Mouse (Mus musculus): ENCODE data around the gene Ecm1. TPM values are rescaled to one million over a fixed set of nuclear protein-coding genes. Genes with fewer than 3 reads are reported as not detected.

Gene Ecm1
- polyA plus RNA-seq, 1 experiment from 2014 or later = 254 TPM

DNA sequence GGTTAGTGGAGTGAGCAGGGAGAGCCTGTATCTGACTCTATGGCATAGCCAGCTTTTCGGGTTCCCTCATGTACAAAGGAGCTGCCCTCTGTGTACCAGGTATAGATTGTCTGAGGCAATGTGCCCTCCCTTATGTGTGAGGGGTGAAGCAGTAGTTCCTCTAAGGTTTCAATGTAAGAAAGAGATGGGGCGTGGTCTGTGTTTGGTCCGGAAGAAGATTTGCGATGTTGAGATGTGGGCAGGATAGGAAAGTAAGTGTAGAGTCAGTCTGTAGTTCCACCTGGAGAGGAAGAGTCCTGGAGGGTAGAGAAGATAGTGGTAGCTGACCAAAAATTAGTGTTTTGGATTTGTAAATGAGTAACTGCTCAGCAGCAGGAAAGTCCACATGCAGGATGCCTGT is 30.3 kb downstream of the Ecm1 start:
- no peaks in the 10 kb centered on the region for H3K9me3 ChIP-seq (ENCODE audit: control insufficient read depth, low read length)
- H3K27me3 ChIP-seq (ENCODE audit: control insufficient read depth, insufficient read depth, low read length) = no peaks in the 10 kb centered on the region
- ATAC-seq (ENCODE audit: low FRiP score, low TSS enrichment) (no peak), DNase-seq (ENCODE audit: low spot score) (no peak)
- H3K4me1 ChIP-seq (replicated peaks; ENCODE audit: control insufficient read depth, insufficient read depth) = no peaks in the 10 kb centered on the region
- H3K27ac ChIP-seq (replicated peaks) = no peak overlapping the region
- no peaks in the 10 kb centered on the region for H3K36me3 ChIP-seq (ENCODE audit: control insufficient read depth, insufficient read depth, low read length)
- no peak overlapping the region for H3K9ac ChIP-seq (ENCODE audit: low read length)
- no peak overlapping the region for H3K4me2 ChIP-seq (replicated peaks; ENCODE audit: low read depth)
- no peak overlapping the region for H3K4me3 ChIP-seq (ENCODE audit: low read depth, low read length)
- 74% methylated on average over 4 of the region's 4 CpGs for WGBS
- TF ChIP-seq CTCF (IDR thresholded peaks at IDR 0.05; ENCODE audit: low read depth) (no peak), EP300 (optimal IDR thresholded peaks at IDR 0.05) (no peak)

DNA sequence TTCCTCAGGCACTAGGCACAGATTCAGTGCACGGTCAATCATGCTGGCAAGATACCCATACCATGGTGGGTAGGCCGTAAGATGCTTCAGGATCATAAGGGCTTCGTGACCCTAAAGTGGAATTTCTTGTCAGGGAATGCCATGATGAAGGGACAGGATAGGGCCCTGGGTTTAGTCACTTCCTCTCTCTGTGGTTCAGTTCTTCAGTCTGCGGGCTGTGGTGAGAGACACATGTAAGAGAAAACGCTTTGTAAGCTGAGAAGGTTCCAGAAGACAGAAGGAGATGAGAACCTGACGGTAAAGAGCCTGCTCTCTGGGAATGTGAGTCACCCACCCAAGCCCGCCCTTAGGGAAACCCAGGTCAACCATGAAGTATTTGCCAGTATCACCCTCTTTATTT is 31.9 kb downstream of the Ecm1 start:
- Histone ChIP-seq H3K27me3 (ENCODE audit: control insufficient read depth, insufficient read depth, low read length) (no peaks in the 10 kb centered on the region), H3K9me3 (ENCODE audit: control insufficient read depth, low read length) (no peaks in the 10 kb centered on the region), H3K4me2 (replicated peaks; ENCODE audit: low read depth) (no peak overlapping the region), H3K27ac (replicated peaks) (no peak overlapping the region), H3K9ac (ENCODE audit: low read length) (no peak overlapping the region), H3K4me1 (replicated peaks; ENCODE audit: control insufficient read depth, insufficient read depth) (no peaks in the 10 kb centered on the region), H3K4me3 (ENCODE audit: low read depth, low read length) (no peak overlapping the region), H3K36me3 (ENCODE audit: control insufficient read depth, insufficient read depth, low read length) (no peaks in the 10 kb centered on the region)
- DNase-seq (ENCODE audit: low spot score) = no peak
- ATAC-seq (ENCODE audit: low FRiP score, low TSS enrichment) = no peak
- WGBS = 79% methylated on average over 7 of the region's 7 CpGs
- TF ChIP-seq EP300 (optimal IDR thresholded peaks at IDR 0.05) (no peak), CTCF (IDR thresholded peaks at IDR 0.05; ENCODE audit: low read depth) (no peak)

DNA sequence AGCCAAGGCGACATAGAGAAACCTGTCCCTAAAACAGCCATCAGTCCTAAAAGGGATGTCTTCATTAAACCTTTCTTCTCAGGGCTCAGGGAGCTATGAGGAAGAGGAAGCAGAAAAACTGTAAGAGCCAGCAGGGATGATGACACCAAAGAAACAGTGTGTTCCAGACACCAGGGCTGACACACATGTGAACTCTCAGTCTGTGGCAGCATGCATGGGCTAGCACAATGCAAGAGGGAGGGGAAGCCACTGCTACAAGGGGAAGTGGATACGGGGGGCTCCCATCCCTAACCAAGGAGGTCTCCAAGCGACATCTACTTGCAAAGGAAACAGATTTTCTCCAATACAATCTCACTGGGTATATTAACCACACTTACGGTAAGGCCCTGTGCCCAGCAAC is 33.1 kb downstream of the Ecm1 start:
- Histone ChIP-seq H3K27me3 (ENCODE audit: control insufficient read depth, insufficient read depth, low read length) (no peaks in the 10 kb centered on the region), H3K9ac (ENCODE audit: low read length) (no peak overlapping the region), H3K27ac (replicated peaks) (no peak overlapping the region), H3K36me3 (ENCODE audit: control insufficient read depth, insufficient read depth, low read length) (no peaks in the 10 kb centered on the region), H3K4me1 (replicated peaks; ENCODE audit: control insufficient read depth, insufficient read depth) (0 out of 2 replicates have a peak, but pooled peaks cover 4% of the 10 kb centered on the region), H3K4me3 (ENCODE audit: low read depth, low read length) (no peak overlapping the region), H3K4me2 (replicated peaks; ENCODE audit: low read depth) (no peak overlapping the region), H3K9me3 (ENCODE audit: control insufficient read depth, low read length) (no peaks in the 10 kb centered on the region)
- no peak for ATAC-seq (ENCODE audit: low FRiP score, low TSS enrichment)
- TF ChIP-seq CTCF (IDR thresholded peaks at IDR 0.05; ENCODE audit: low read depth) = no peak
- no peak for TF ChIP-seq EP300 (optimal IDR thresholded peaks at IDR 0.05)
- no peak for DNase-seq (ENCODE audit: low spot score)
- 88% methylated on average over 4 of the region's 4 CpGs for WGBS

DNA sequence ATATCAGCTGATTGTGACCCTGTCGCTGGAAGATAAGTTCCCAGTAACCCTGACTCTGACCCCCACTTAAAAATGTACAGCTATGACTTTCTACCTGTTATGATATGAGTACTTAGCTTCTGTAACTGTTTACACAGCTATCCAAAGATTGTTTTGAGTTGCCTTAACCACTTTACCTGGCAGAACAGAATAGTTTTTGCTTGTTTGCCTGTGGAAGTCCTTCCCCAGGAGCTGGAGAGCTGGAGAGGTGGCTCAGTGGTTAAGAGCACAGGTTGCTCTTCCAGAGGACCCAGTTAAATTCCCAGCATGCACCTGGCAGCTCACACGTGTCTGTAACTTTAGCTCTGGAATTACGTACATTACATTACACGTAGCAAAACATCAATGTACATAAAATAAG is 34.8 kb downstream of the Ecm1 start:
- no peak overlapping the region for H3K4me2 ChIP-seq (replicated peaks; ENCODE audit: low read depth)
- H3K4me3 ChIP-seq (ENCODE audit: low read depth, low read length) = no peak overlapping the region
- TF ChIP-seq EP300 (optimal IDR thresholded peaks at IDR 0.05) = no peak
- no peak for TF ChIP-seq CTCF (IDR thresholded peaks at IDR 0.05; ENCODE audit: low read depth)
- ATAC-seq (ENCODE audit: low FRiP score, low TSS enrichment) = no peak
- no peaks in the 10 kb centered on the region for H3K36me3 ChIP-seq (ENCODE audit: control insufficient read depth, insufficient read depth, low read length)
- H3K9ac ChIP-seq (ENCODE audit: low read length) = no peak overlapping the region
- no peaks in the 10 kb centered on the region for H3K9me3 ChIP-seq (ENCODE audit: control insufficient read depth, low read length)
- H3K27ac ChIP-seq (replicated peaks) = no peak overlapping the region
- no peak for DNase-seq (ENCODE audit: low spot score)
- H3K4me1 ChIP-seq (replicated peaks; ENCODE audit: control insufficient read depth, insufficient read depth) = 0 out of 2 replicates have a peak, but pooled peaks cover 9% of the 10 kb centered on the region
- WGBS = 72% methylated on average over 4 of the region's 4 CpGs
- H3K27me3 ChIP-seq (ENCODE audit: control insufficient read depth, insufficient read depth, low read length) = no peaks in the 10 kb centered on the region

DNA sequence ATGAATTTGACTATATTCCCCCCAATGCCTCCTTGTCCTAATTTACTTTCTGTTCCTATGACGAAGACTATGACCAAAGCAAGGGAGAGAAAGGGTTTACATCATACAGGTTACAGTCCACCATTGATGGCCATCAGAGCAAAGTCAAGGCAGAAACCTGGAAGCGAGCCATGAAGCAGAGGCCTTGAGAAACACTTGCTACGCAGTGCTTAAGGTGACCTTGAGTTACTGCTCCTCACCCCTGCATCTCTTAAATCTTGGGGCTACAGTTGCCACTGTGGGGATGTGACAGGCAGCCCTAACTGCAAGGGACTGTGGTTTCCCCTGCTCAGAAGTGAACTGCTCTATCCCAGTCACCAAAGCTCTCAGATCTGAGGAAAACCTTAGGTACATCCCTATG is 36.1 kb downstream of the Ecm1 start:
- Histone ChIP-seq H3K36me3 (ENCODE audit: control insufficient read depth, insufficient read depth, low read length) (no peaks in the 10 kb centered on the region), H3K27me3 (ENCODE audit: control insufficient read depth, insufficient read depth, low read length) (no peaks in the 10 kb centered on the region), H3K4me2 (replicated peaks; ENCODE audit: low read depth) (no peak overlapping the region), H3K9ac (ENCODE audit: low read length) (no peak overlapping the region), H3K9me3 (ENCODE audit: control insufficient read depth, low read length) (no peaks in the 10 kb centered on the region), H3K27ac (replicated peaks) (no peak overlapping the region), H3K4me1 (replicated peaks; ENCODE audit: control insufficient read depth, insufficient read depth) (0 out of 2 replicates have a peak, but pooled peaks cover 9% of the 10 kb centered on the region), H3K4me3 (ENCODE audit: low read depth, low read length) (no peak overlapping the region)
- DNase-seq (ENCODE audit: low spot score) (no peak), ATAC-seq (ENCODE audit: low FRiP score, low TSS enrichment) (no peak)
- 92% methylated on average over 3 of the region's 3 CpGs for WGBS
- TF ChIP-seq CTCF (IDR thresholded peaks at IDR 0.05; ENCODE audit: low read depth) = no peak
- TF ChIP-seq EP300 (optimal IDR thresholded peaks at IDR 0.05) = no peak

DNA sequence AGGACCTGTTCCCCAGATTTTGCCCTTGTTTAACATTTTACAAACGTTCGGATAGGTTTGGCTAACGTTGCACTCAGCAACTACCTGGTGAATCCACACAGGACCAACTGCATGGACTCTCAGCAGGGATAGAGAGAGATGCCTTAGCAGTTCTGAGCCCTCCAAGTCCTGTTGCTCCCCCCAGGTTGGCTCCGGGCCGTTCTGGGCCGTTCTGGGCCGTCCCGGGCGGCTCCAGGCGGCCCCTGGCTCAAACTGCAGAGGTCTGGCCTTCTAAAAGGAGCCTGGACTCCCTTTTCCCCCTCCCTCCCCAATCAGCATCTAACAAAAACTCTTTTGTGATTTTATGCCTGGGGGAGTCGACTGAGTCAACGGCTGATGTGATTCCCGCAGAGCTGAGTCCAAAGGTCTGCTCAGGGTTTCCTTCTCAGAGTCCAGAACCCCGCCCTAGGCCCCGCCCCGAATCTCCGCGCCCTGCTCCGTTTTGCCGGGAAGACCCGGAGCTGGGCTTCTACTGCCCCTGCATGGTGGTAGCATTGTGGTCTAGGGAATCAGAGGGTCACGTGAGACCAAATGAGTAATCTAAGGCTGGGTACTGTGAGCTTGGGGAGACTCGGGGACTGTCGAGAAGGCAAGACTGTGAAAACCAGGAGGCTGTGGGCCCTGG is 37.4 kb downstream of the Ecm1 start:
- peak; percentile 96 for ATAC-seq (ENCODE audit: low FRiP score, low TSS enrichment)
- H3K9ac ChIP-seq (ENCODE audit: low read length) = peak overlapping the region; percentile 63
- H3K36me3 ChIP-seq (ENCODE audit: control insufficient read depth, insufficient read depth, low read length) = no peaks in the 10 kb centered on the region
- DNase-seq (ENCODE audit: low spot score) = peak; percentile 97
- H3K4me2 ChIP-seq (replicated peaks; ENCODE audit: low read depth) = peak overlapping the region; percentile 58
- 4% methylated on average over 24 of the region's 24 CpGs for WGBS
- peak overlapping the region; percentile 91 for H3K27ac ChIP-seq (replicated peaks)
- H3K27me3 ChIP-seq (ENCODE audit: control insufficient read depth, insufficient read depth, low read length) = no peaks in the 10 kb centered on the region
- peak overlapping the region; percentile 23 for H3K4me3 ChIP-seq (ENCODE audit: low read depth, low read length)
- 0 out of 2 replicates have a peak, but pooled peaks cover 9% of the 10 kb centered on the region for H3K4me1 ChIP-seq (replicated peaks; ENCODE audit: control insufficient read depth, insufficient read depth)
- TF ChIP-seq EP300 (optimal IDR thresholded peaks at IDR 0.05) (peak; percentile 16), CTCF (IDR thresholded peaks at IDR 0.05; ENCODE audit: low read depth) (peak; percentile 66)
- no peaks in the 10 kb centered on the region for H3K9me3 ChIP-seq (ENCODE audit: control insufficient read depth, low read length)

Measured in stomach, postnatal 0 days (tissue).